Mouse (Mus musculus) lung, embryonic 14.5 days (tissue): ENCODE measurements around the gene Col18a1. TPM values are rescaled to one million over a fixed set of nuclear protein-coding genes. Genes with fewer than 3 reads are reported as not detected.
A peak's percentile ranks its signal among the peaks of the same experiment; 100 is the strongest.

Source experiments
- ATAC-seq: fragments of 200-750 bp; cut with Nextera tagmentation; 2 replicates; pipeline ENCODE4 v1.8.0; 2017; ENCODE audit warnings: mild to moderate bottlenecking, moderate TSS enrichment, moderate library complexity; ENCODE audit not compliant: insufficient read depth
- DNase-seq: peaks from one replicate; pipeline ENCODE4 v3.0.0-alpha.2; 2015
- H3K27ac ChIP-seq: fragments of 300-500 bp; sonication (generic); 2 replicates; pipeline ENCODE4 v1.5.1; 2014; ENCODE audit warnings: low read depth, mild to moderate bottlenecking, moderate library complexity
- H3K27me3 ChIP-seq: fragments of 300-500 bp; sonication (generic); 2 replicates; pipeline ENCODE4 v1.6.1; 2014; ENCODE audit warnings: low read length, control low read depth; ENCODE audit not compliant: insufficient read depth
- H3K36me3 ChIP-seq: fragments of 300-500 bp; sonication (generic); 2 replicates; pipeline ENCODE4 v1.6.1; 2014; ENCODE audit warnings: control low read depth; ENCODE audit not compliant: insufficient read depth
- H3K4me1 ChIP-seq: fragments of 300-500 bp; sonication (generic); 2 replicates; pipeline ENCODE4 v1.6.1; 2014; ENCODE audit warnings: antibody characterized with exemption, control low read depth; ENCODE audit not compliant: insufficient read depth
- H3K4me2 ChIP-seq: fragments of 300-500 bp; sonication (generic); 2 replicates; pipeline ENCODE4 v1.6.1; 2014; ENCODE audit warnings: mild to moderate bottlenecking
- H3K4me3 ChIP-seq: fragments of 300-500 bp; sonication (generic); 2 replicates; pipeline ENCODE4 v1.5.1; 2014; ENCODE audit warnings: low read depth, low read length
- H3K9ac ChIP-seq: fragments of 300-500 bp; sonication (generic); 2 replicates; pipeline ENCODE4 v1.6.1; 2014
- H3K9me3 ChIP-seq: fragments of 300-500 bp; sonication (generic); 2 replicates; pipeline ENCODE4 v1.6.1; 2016; ENCODE audit warnings: low read depth, low read length, control low read depth
- CTCF ChIP-seq: IDR thresholded peaks from 2 replicates; pipeline ENCODE4 v1.5.1; 2016; ENCODE audit warnings: antibody characterized with exemption, low read depth
- WGBS: fragments of 180-500 bp; shearing (Covaris S2); extraction: QIAGEN DNeasy Blood & Tissue Kit; methylation state at CpG from one replicate; pipeline ENCODE4 v1.1.7; 2014; 5-methylcytosine and 5-hydroxymethylcytosine counted together
- polyA plus RNA-seq: library from polyadenylated mRNA; unstranded; fragments of >200 nt; fragmentation: Nextera tagmentation; extraction: Ambion mirVana; gene quantifications from 2 replicates; pipeline ENCODE4 v1.2.1, GENCODE M21; 2014

Col18a1 gene
- polyA plus RNA-seq, 1 experiment from 2014 or later: 217 TPM

- no peak for ATAC-seq
- TF ChIP-seq CTCF: no peak
- Histone ChIP-seq H3K36me3 (peaks cover 65% of the 10 kb centered on the region), H3K4me2 (no peak overlapping the region), H3K27me3 (no peaks in the 10 kb centered on the region), H3K4me1 (no peaks in the 10 kb centered on the region), H3K9ac (no peak overlapping the region), H3K9me3 (no peaks in the 10 kb centered on the region), H3K4me3 (no peak overlapping the region), H3K27ac (no peak overlapping the region)
- WGBS: 90% methylated on average over 3 of the region's 3 CpGs
- no peak for DNase-seq
Measured at GRCm38 (mm10) chr10:77048606-77049005, 117.7 kb downstream of the Col18a1 start.

GRCm38 (mm10) chr10:77048196-77048595 lies 118.2 kb downstream of the Col18a1 start:
- Histone ChIP-seq H3K36me3 (peaks cover 66% of the 10 kb centered on the region), H3K9me3 (no peaks in the 10 kb centered on the region), H3K4me3 (no peak overlapping the region), H3K4me2 (no peak overlapping the region), H3K9ac (no peak overlapping the region), H3K4me1 (no peaks in the 10 kb centered on the region), H3K27ac (no peak overlapping the region), H3K27me3 (no peaks in the 10 kb centered on the region)
- TF ChIP-seq CTCF: no peak
- WGBS: 64% methylated on average over 4 of the region's 4 CpGs
- DNase-seq: no peak
- no peak for ATAC-seq

GRCm38 (mm10) chr10:77038579-77039174 lies 127.7 kb downstream of the Col18a1 start:
- H3K9ac ChIP-seq: no peak overlapping the region
- 83% methylated on average over 8 of the region's 8 CpGs for WGBS
- H3K27ac ChIP-seq: no peak overlapping the region
- ATAC-seq (no peak), DNase-seq (no peak)
- H3K4me1 ChIP-seq: peaks cover 9% of the 10 kb centered on the region
- no peak for TF ChIP-seq CTCF
- peaks cover 43% of the 10 kb centered on the region for H3K36me3 ChIP-seq
- no peak overlapping the region for H3K4me3 ChIP-seq
- H3K27me3 ChIP-seq: no peaks in the 10 kb centered on the region
- no peak overlapping the region for H3K4me2 ChIP-seq
- H3K9me3 ChIP-seq: no peaks in the 10 kb centered on the region

GRCm38 (mm10) chr10:77035487-77035886 lies 130.9 kb downstream of the Col18a1 start:
- H3K9me3 ChIP-seq: no peaks in the 10 kb centered on the region
- peaks cover 12% of the 10 kb centered on the region for H3K4me1 ChIP-seq
- no peak overlapping the region for H3K27ac ChIP-seq
- H3K4me2 ChIP-seq: peak overlapping the region; percentile 95; the same call in 1 of the 2 replicates
- no peak overlapping the region for H3K9ac ChIP-seq
- no peak overlapping the region for H3K4me3 ChIP-seq
- no peaks in the 10 kb centered on the region for H3K27me3 ChIP-seq
- TF ChIP-seq CTCF: no peak
- DNase-seq (no peak), ATAC-seq (no peak)
- H3K36me3 ChIP-seq: peaks cover 15% of the 10 kb centered on the region; the same call in 1 of the 2 replicates
- WGBS: 74% methylated on average over 6 of the region's 6 CpGs

- Histone ChIP-seq H3K9ac (peak overlapping the region; percentile 65), H3K9me3 (no peaks in the 10 kb centered on the region), H3K4me2 (peak overlapping the region; percentile 95), H3K27ac (no peak overlapping the region), H3K4me1 (peaks cover 12% of the 10 kb centered on the region), H3K36me3 (0 out of 2 replicates have a peak, but pooled peaks cover 2% of the 10 kb centered on the region), H3K27me3 (no peaks in the 10 kb centered on the region), H3K4me3 (peak overlapping the region; percentile 61)
- DNase-seq: peak; percentile 74
- WGBS: under 1% methylated on average over 30 of the region's 30 CpGs
- TF ChIP-seq CTCF: no peak
- peak; percentile 66 for ATAC-seq
Measured at GRCm38 (mm10) chr10:77033323-77034025, 132.9 kb downstream of the Col18a1 start.

- peak; percentile 47; the same call in 1 of the 2 replicates for TF ChIP-seq CTCF
- Histone ChIP-seq H3K9me3 (no peaks in the 10 kb centered on the region), H3K4me3 (peak overlapping the region; percentile 61), H3K27me3 (no peaks in the 10 kb centered on the region), H3K4me2 (peak overlapping the region; percentile 95), H3K4me1 (peaks cover 12% of the 10 kb centered on the region), H3K27ac (no peak overlapping the region), H3K9ac (peak overlapping the region; percentile 65), H3K36me3 (no peaks in the 10 kb centered on the region)
- DNase-seq (peak; percentile 99), ATAC-seq (peak; percentile 89)
- under 1% methylated on average over 49 of the region's 49 CpGs for WGBS
Measured at GRCm38 (mm10) chr10:77032591-77033322, 133.6 kb downstream of the Col18a1 start.

- Histone ChIP-seq H3K27ac (no peak within 1 kb of the TSS), H3K9ac (peak within 1 kb of the TSS; percentile 65), H3K36me3 (no peaks in the 10 kb centered on the region), H3K4me3 (peak within 1 kb of the TSS; percentile 61), H3K27me3 (no peaks in the 10 kb centered on the region), H3K4me2 (peak within 1 kb of the TSS; percentile 95), H3K9me3 (no peaks in the 10 kb centered on the region), H3K4me1 (peaks cover 12% of the 10 kb centered on the region)
- 42% methylated on average over 13 of the region's 13 CpGs for WGBS
- no peak for DNase-seq
- TF ChIP-seq CTCF: no peak
- ATAC-seq: peak; percentile 4; the same call in 1 of the 2 replicates
Measured at GRCm38 (mm10) chr10:77031768-77032375, 134.5 kb downstream of the Col18a1 start, which contains the start of gene Slc19a1. TSS of gene Slc19a1 (plus strand) at chr10:77032241.
